Mouse (Mus musculus) brain, embryonic 14.5 days (tissue): ENCODE data around the gene Pknox2.

Experiments
- CTCF ChIP-seq: fragments of 200-500 bp; IDR thresholded peaks from 2 replicates; pipeline ENCODE4 v1.5.1; 2012; ENCODE audit warnings: inconsistent platforms, mild to moderate bottlenecking, moderate library complexity, borderline replicate concordance; ENCODE audit not compliant: insufficient read depth, insufficient read length; ENCODE audit errors: extremely low read depth
- POLR2A ChIP-seq: fragments of 200-500 bp; IDR thresholded peaks from 2 replicates; pipeline ENCODE4 v1.6.1; 2012; ENCODE audit warnings: mild to moderate bottlenecking, inconsistent platforms, borderline replicate concordance; ENCODE audit not compliant: poor library complexity, insufficient read depth, insufficient read length, severe bottlenecking; ENCODE audit errors: extremely low read depth

DNA sequence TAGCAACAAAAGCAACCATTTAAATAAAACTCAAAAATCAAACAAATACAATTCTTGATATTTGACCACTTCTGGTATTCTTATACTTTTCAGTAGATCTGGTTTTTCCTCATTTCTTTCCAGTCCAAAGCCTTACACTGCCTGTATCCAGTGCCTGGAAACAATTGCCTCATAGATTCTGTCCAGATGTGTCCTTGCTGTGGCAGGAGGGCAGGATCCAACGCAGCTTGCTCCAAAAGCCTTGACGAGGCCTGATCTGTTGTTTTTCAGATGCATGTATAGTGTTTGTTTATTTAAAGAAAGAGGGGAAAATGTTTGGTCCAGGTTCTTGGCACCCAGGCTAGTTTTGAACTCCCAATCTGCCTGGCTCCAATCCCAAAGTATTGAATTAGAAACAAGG, 290.9 kb downstream of the Pknox2 start:
- TF ChIP-seq POLR2A: no peak
- no peak for TF ChIP-seq CTCF
